In genomic region chr19:56169998-56170274, GRCm38 (mm10) we compare ENCODE assay signal across 23 mouse cellular contexts.
DNase-seq lines count a peak whose midpoint lies in the region; ATAC-seq and TF ChIP-seq lines count a peak whose summit lies in the region.
"Had no signal": no experiment of that assay in that cellular context is flagged by ENCODE, and none has a peak within 500 bp of the region (broad histone marks: within the 10 kb centered on the region; RNA-seq: fewer than 3 reads in every experiment).

No protein-coding gene starts in this region.

- no peaks in the 10 kb centered on the region for H3K36me3 ChIP-seq in CH12.LX (replicated peaks in 1 of 2; ENCODE audit: control insufficient read depth in 1 of 2, insufficient read depth in 1 of 2, low read length in 1 of 2)
- H3K36me3 ChIP-seq in embryonic facial prominence, embryonic 15.5 days: no peaks in the 10 kb centered on the region
- no peaks in the 10 kb centered on the region for H3K36me3 ChIP-seq in heart, embryonic 12.5 days
- H3K36me3 ChIP-seq: forebrain, embryonic 12.5 days; heart, embryonic 10.5 days; heart, embryonic 15.5 days; hindbrain, embryonic 13.5 days; intestine, embryonic 15.5 days had no signal

- H3K9me3 ChIP-seq in CH12.LX (replicated peaks; ENCODE audit: low read length): peaks cover 9% of the 10 kb centered on the region
- no peaks in the 10 kb centered on the region for H3K9me3 ChIP-seq in embryonic facial prominence, embryonic 15.5 days (replicated peaks)
- H3K9me3 ChIP-seq in heart, embryonic 12.5 days (replicated peaks): peaks cover 7% of the 10 kb centered on the region
- H3K9me3 ChIP-seq: forebrain, embryonic 12.5 days; heart, embryonic 15.5 days; hindbrain, embryonic 13.5 days; intestine, embryonic 15.5 days had no signal

- H3K79me2 ChIP-seq in CH12.LX (replicated peaks; ENCODE audit: control insufficient read depth, extremely low read depth, insufficient read depth, poor library complexity, severe bottlenecking): no peaks in the 10 kb centered on the region

- TF ChIP-seq CTCF in gastrocnemius, adult 2 months (IDR thresholded peaks at IDR 0.05): no peak
- TF ChIP-seq CTCF in CH12.LX (conservative IDR thresholded peaks at IDR 0.05 in 1 of 2, IDR thresholded peaks at IDR 0.05 in 1 of 2; ENCODE audit: low read depth in 2 of 2, low read length in 2 of 2): no peak

- H3K9ac ChIP-seq in CH12.LX (ENCODE audit: insufficient read depth, low read depth): no peak overlapping the region
- H3K9ac ChIP-seq in embryonic facial prominence, embryonic 15.5 days: no peak overlapping the region
- no peak overlapping the region for H3K9ac ChIP-seq in heart, embryonic 12.5 days
- H3K9ac ChIP-seq: forebrain, embryonic 12.5 days; heart, embryonic 15.5 days; hindbrain, embryonic 13.5 days; intestine, embryonic 15.5 days had no signal

- TF ChIP-seq EP300 in CH12.LX (IDR thresholded peaks at IDR 0.05; ENCODE audit: low read length): 0 out of 2 replicates have a peak, but pooled peaks have one; percentile 25

- peaks cover 0 to 9% of the 10 kb centered on the region in 2 experiments; a peak in 2 of 4 replicates for H3K4me1 ChIP-seq in CH12.LX (ENCODE audit: control insufficient read depth in 1 of 2, insufficient read depth in 2 of 2)
- H3K4me1 ChIP-seq in embryonic facial prominence, embryonic 15.5 days: peaks cover 25% of the 10 kb centered on the region
- H3K4me1 ChIP-seq in heart, embryonic 12.5 days (replicated peaks): peaks cover 12% of the 10 kb centered on the region
- H3K4me1 ChIP-seq: forebrain, embryonic 12.5 days; heart, embryonic 15.5 days; hindbrain, embryonic 13.5 days; intestine, embryonic 15.5 days had no signal

- intact Hi-C loops in gastrocnemius, adult 2 months (cut with DNase I): no loop called here

- H3K4me3 ChIP-seq in gastrocnemius, adult 2 months: no peak overlapping the region
- no peak overlapping the region for H3K4me3 ChIP-seq in CH12.LX (replicated peaks in 1 of 3; ENCODE audit: low read depth in 2 of 3, low read length in 2 of 3, poor library complexity in 1 of 3)
- H3K4me3 ChIP-seq in embryonic facial prominence, embryonic 15.5 days (replicated peaks): no peak overlapping the region
- H3K4me3 ChIP-seq in heart, embryonic 12.5 days: no peak overlapping the region
- H3K4me3 ChIP-seq: forebrain, embryonic 12.5 days; heart, embryonic 10.5 days; heart, embryonic 15.5 days; hindbrain, embryonic 13.5 days; intestine, embryonic 15.5 days had no signal

- no peak for ATAC-seq in embryonic facial prominence, embryonic 15.5 days (ENCODE audit: insufficient number of reproducible peaks, low FRiP score, low TSS enrichment, low read depth)
- peak; percentile 60; the same call in 1 of the 2 replicates for ATAC-seq in megakaryocyte progenitor cell, adult 5-6 weeks (replicated peaks; ENCODE audit: poor library complexity)
- no peak for ATAC-seq in heart, embryonic 12.5 days (ENCODE audit: insufficient number of reproducible peaks, low FRiP score)
- ATAC-seq: forebrain, embryonic 16.5 days; hindbrain, postnatal 0 days; intestine, embryonic 15.5 days had no signal

- no peak for DNase-seq in gastrocnemius, adult 2 months
- no peak for DNase-seq in gastrocnemius, adult 8-10 months (ENCODE audit: low spot score in 2 of 2)
- DNase-seq in CH12.LX (ENCODE audit: extremely low read depth): peak; percentile 40
- no peak for DNase-seq in thymus, postnatal 36 days
- DNase-seq in frontal cortex, adult 2 months (ENCODE audit: extremely low spot score in 1 of 2, low spot score in 1 of 2): no peak
- DNase-seq: adrenal gland, adult 8-10 months; adrenal gland, postnatal 36 days; cerebellum, adult 11 months; cerebellum, adult 8-10 months; cerebellum, postnatal 14 days; gastrocnemius, postnatal 36 days; heart, adult 18-20 months; heart, postnatal 14 days had no signal

- no peak for TF ChIP-seq RAD21 in CH12.LX (IDR thresholded peaks at IDR 0.05; ENCODE audit: low read depth, low read length)

- TF ChIP-seq POLR2A in CH12.LX (IDR thresholded peaks at IDR 0.05; ENCODE audit: low read depth, low read length): no peak

- no peak overlapping the region for H3K4me2 ChIP-seq in CH12.LX (ENCODE audit: insufficient read depth, low read depth, poor library complexity, severe bottlenecking)
- no peak overlapping the region for H3K4me2 ChIP-seq in embryonic facial prominence, embryonic 15.5 days (replicated peaks)
- no peak overlapping the region for H3K4me2 ChIP-seq in heart, embryonic 12.5 days
- H3K4me2 ChIP-seq: forebrain, embryonic 12.5 days; heart, embryonic 15.5 days; hindbrain, embryonic 13.5 days; intestine, embryonic 15.5 days had no signal

- dilution Hi-C loops in CH12.LX (cut with MboI; ENCODE audit: extremely low pct_ligation_motif_present, extremely low pct_unique_long_range_greater_than_20kb, low sequenced_read_pairs): no loop called here

- peaks cover 45% of the 10 kb centered on the region for H3K27me3 ChIP-seq in CH12.LX (replicated peaks)
- H3K27me3 ChIP-seq in embryonic facial prominence, embryonic 15.5 days: 0 out of 2 replicates have a peak, but pooled peaks cover 3% of the 10 kb centered on the region
- H3K27me3 ChIP-seq in heart, embryonic 12.5 days (replicated peaks): peaks cover 2% of the 10 kb centered on the region; the same call in 1 of the 2 replicates
- H3K27me3 ChIP-seq: heart, embryonic 15.5 days; intestine, embryonic 15.5 days had no signal

- in situ Hi-C loops in CH12.LX (cut with MboI; ENCODE audit: low pct_ligation_motif_present, low pct_unique_long_range_greater_than_20kb, low sequenced_read_pairs): no loop called here

- WGBS in embryonic facial prominence, embryonic 15.5 days: 56% methylated on average over 4 of the region's 4 CpGs
- 70% methylated on average over 4 of the region's 4 CpGs for WGBS in heart, embryonic 12.5 days

- peak overlapping the region; percentile 54 for H3K27ac ChIP-seq in gastrocnemius, adult 2 months
- no peak overlapping the region for H3K27ac ChIP-seq in CH12.LX (ENCODE audit: insufficient read depth, low read depth)
- H3K27ac ChIP-seq in embryonic facial prominence, embryonic 15.5 days (replicated peaks): peak overlapping the region; percentile 68
- no peak overlapping the region for H3K27ac ChIP-seq in heart, embryonic 12.5 days (ENCODE audit: poor library complexity, severe bottlenecking)
- H3K27ac ChIP-seq: forebrain, embryonic 12.5 days; heart, embryonic 10.5 days; heart, embryonic 15.5 days; hindbrain, embryonic 13.5 days; hindbrain, postnatal 0 days; intestine, embryonic 15.5 days had no signal

TF ChIP-seq in CH12.LX, 34 proteins besides CTCF, POLR2A, EP300 and RAD21:
- TF ChIP-seq UBTF (IDR thresholded peaks at IDR 0.05; ENCODE audit: low read depth, low read length) (no peak), NELFE (IDR thresholded peaks at IDR 0.05; ENCODE audit: low read depth, low read length) (no peak), MXI1 (IDR thresholded peaks at IDR 0.05; ENCODE audit: low read depth, low read length) (no peak), NRF1 (IDR thresholded peaks at IDR 0.05; ENCODE audit: low read depth, low read length) (no peak), MAX (IDR thresholded peaks at IDR 0.05; ENCODE audit: low read length) (no peak), ZC3H11A (IDR thresholded peaks at IDR 0.05; ENCODE audit: low read depth, low read length) (no peak)

Comparison
In these comparisons a context has a peak if more than half of its experiments do, and no peak if none do; other contexts are left out.
1. H3K27ac ChIP-seq: peak in gastrocnemius, adult 2 months (single experiment) and embryonic facial prominence, embryonic 15.5 days (single experiment); none in CH12.LX (single experiment) and heart, embryonic 12.5 days (single experiment).